Comparison of ENCODE assay signal across 13 mouse cellular contexts in genomic region chr1:40375148-40375547, GRCm38 (mm10). TPM values are rescaled to one million over a fixed set of nuclear protein-coding genes. Genes with fewer than 3 reads are reported as not detected.
A peak's percentile ranks its signal among the peaks of the same experiment; 100 is the strongest.
DNase-seq lines count a peak whose midpoint lies in the region; ATAC-seq lines count a peak whose summit lies in the region.
"Had no signal": no experiment of that assay in that cellular context is flagged by ENCODE, and none has a peak within 500 bp of the region (broad histone marks: within the 10 kb centered on the region; RNA-seq: fewer than 3 reads in every experiment).

No protein-coding gene starts in this region.

- H3K4me1 ChIP-seq in heart, embryonic 10.5 days, result peaks cover 12% of the 10 kb centered on the region; the same call in 1 of the 2 replicates

- no peak for ATAC-seq in activated CD4-positive, CD25-positive, alpha-beta regulatory T cell, adult 4 months
- ATAC-seq: hindbrain, postnatal 0 days had no signal

- no peak overlapping the region for H3K4me3 ChIP-seq in heart, embryonic 10.5 days
- H3K4me3 ChIP-seq: layer of hippocampus, adult 2 months; neural tube, embryonic 13.5 days had no signal

- no peaks in the 10 kb centered on the region for H3K27me3 ChIP-seq in heart, embryonic 10.5 days (ENCODE audit: insufficient read depth, poor library complexity, severe bottlenecking)
- H3K27me3 ChIP-seq: neural tube, embryonic 13.5 days had no signal

- H3K27ac ChIP-seq in heart, embryonic 10.5 days, result no peak overlapping the region
- H3K27ac ChIP-seq: hindbrain, postnatal 0 days; layer of hippocampus, adult 2 months; neural tube, embryonic 13.5 days had no signal

- H3K9me3 ChIP-seq in heart, embryonic 10.5 days, result no peaks in the 10 kb centered on the region
- H3K9me3 ChIP-seq: neural tube, embryonic 13.5 days had no signal

- no peaks in the 10 kb centered on the region for H3K36me3 ChIP-seq in heart, embryonic 10.5 days
- H3K36me3 ChIP-seq: neural tube, embryonic 13.5 days had no signal

- 92% methylated on average over 4 of the region's 4 CpGs for WGBS in heart, embryonic 10.5 days

- peak; percentile 71 to 78 for DNase-seq in heart, adult 18-20 months
- DNase-seq in heart, embryonic 10.5 days (ENCODE audit: low spot score), result no peak
- DNase-seq in adipocyte (ENCODE audit: low spot score), result peak; percentile 56
- DNase-seq in gastrocnemius, postnatal 25 days, result peak; percentile 69
- peak; percentile 67 for DNase-seq in lung, postnatal 14 days
- DNase-seq in spleen, adult 12 weeks (ENCODE audit: low spot score), result no peak
- DNase-seq: adrenal gland, adult 8-10 months; kidney, adult 9 months; liver had no signal

RNA-seq across cellular contexts. Expression of gene Il1rl2, which starts 50.7 kb away (rescaled TPM):
- total RNA-seq in heart, adult 18-20 months (2021), result under 1 TPM; 0.55 to 0.87 TPM
- 1.8 and 2.3 TPM in 2 replicates for polyA plus RNA-seq in heart, embryonic 10.5 days (2016; fragmentation: Nextera tagmentation; extraction: Ambion mirVana)
- total RNA-seq in gastrocnemius, postnatal 25 days (2021), result 1 to 10 TPM; 1.6 to 3.3 TPM
- 1 to 10 TPM; 1.3 to 1.5 TPM for polyA plus RNA-seq in activated CD4-positive, CD25-positive, alpha-beta regulatory T cell, adult 4 months (2017; shearing (Covaris generic))

RNA-seq across cellular contexts. Expression of gene Il1rl1, which starts 54.2 kb away (rescaled TPM):
- under 1 TPM; 0.75 to 0.99 TPM for total RNA-seq in heart, adult 18-20 months (2021)
- 0.05 and 0.06 TPM in 2 replicates for polyA plus RNA-seq in heart, embryonic 10.5 days (2016; fragmentation: Nextera tagmentation; extraction: Ambion mirVana)
- total RNA-seq in gastrocnemius, postnatal 25 days (2021), result 1 to 10 TPM in 1 of 2 experiments, under 1 TPM in 1; 0.91 to 1.0 TPM
- polyA plus RNA-seq in activated CD4-positive, CD25-positive, alpha-beta regulatory T cell, adult 4 months (2017; shearing (Covaris generic)), result 10 to 100 TPM in 1 of 2 experiments, 1 to 10 TPM in 1; 7.7 to 17.7 TPM
- polyA plus RNA-seq: neural tube, embryonic 13.5 days had no signal

Comparison
In these comparisons a context has a peak if more than half of its experiments do, and no peak if none do; other contexts are left out.
1. DNase-seq: peak in heart, adult 18-20 months (2 of 2), adipocyte (single experiment), gastrocnemius, postnatal 25 days (single experiment) and lung, postnatal 14 days (single experiment); none in heart, embryonic 10.5 days (single experiment) and spleen, adult 12 weeks (single experiment).